Mouse (Mus musculus) left cerebral cortex, adult 8-10 months (tissue): Measurements from ENCODE around the gene Tiam1. TPM values are rescaled to one million over a fixed set of nuclear protein-coding genes. Genes with fewer than 3 reads are reported as not detected.
A peak's percentile ranks its signal among the peaks of the same experiment; 100 is the strongest.

ENCODE experiments used
- DNase-seq, 2 experiments: peaks; one replicate each; pipeline ENCODE4 v3.0.0; 2022; ENCODE audit warnings: low spot score in 2 of 2
- total RNA-seq, 4 experiments: library from RNA; stranded (reverse); gene quantifications; 2 replicates each; pipeline ENCODE4 v1.2.4; 2022

Tiam1 gene
- total RNA-seq, 4 experiments from 2014 or later: 96.3 to 147 (median 119) TPM

- DNase-seq: no peak
These were observed 972 bp upstream of the Tiam1 start for GRCm38 (mm10) chr16:90144541-90144940.

DNA sequence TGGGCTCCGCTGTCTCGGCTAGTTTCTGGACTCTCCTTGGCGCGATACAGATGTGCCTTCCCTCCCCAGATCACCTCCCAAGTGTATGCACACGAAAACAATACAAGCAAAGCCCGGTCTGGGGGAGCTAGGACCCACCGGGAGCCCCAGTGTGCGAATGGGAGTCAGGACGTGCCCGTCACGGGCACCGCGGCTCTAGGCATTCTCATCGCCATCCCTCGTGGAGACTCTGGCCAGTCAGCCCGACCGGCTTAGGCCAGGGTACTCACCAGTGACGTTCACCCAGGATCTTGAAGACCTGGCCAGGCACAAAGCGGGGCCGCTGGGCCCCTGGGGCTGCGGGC is 181 bp downstream of the Tiam1 start:
- no peak for DNase-seq

- peak; percentile 28 to 45 for DNase-seq
These were observed 774 bp downstream of the Tiam1 start for GRCm38 (mm10) chr16:90142574-90143415.

DNA sequence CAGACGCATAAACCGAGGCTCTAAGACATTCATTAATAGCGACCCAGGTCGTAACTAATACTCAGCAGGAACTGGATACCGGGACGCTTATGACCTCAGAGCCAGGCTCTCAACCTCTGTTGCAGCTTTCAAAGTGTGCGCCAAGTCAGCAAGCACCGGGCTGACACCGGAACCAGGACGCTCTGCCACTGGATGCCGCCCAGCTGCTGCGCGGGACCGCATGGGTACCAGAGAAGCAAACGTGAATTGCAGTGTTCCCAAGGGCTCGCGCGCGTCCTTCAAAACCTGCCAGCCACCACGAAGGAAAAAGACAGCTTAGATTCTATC is 1.4 kb downstream of the Tiam1 start:
- no peak for DNase-seq

DNA sequence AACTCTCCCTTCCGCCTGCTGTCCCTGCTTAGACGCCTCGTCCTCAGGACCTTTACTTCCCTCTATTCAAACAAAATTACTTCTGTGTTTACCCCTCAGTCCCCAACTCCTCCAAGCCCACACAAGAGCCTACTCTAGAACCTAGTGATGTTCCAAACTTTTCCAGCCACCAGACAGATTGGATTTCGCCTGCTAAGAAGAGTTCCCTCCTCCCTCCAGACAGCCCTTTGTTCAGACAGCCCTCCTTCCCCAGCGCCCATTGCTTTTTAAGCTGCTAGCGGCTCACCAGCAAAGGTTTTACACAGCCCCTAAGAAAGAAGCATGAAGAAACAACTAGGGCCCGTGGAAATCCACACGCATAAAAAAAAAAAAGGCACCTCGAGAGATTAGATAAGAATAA is 2.0 kb downstream of the Tiam1 start:
- DNase-seq: no peak

GRCm38 (mm10) chr16:90140571-90140970 is 3.0 kb downstream of the Tiam1 start:
- DNase-seq: no peak

- DNase-seq: no peak
These were observed 3.9 kb downstream of the Tiam1 start for GRCm38 (mm10) chr16:90139696-90140095.

GRCm38 (mm10) chr16:90138151-90138550 is 5.4 kb downstream of the Tiam1 start:
- no peak for DNase-seq

DNA sequence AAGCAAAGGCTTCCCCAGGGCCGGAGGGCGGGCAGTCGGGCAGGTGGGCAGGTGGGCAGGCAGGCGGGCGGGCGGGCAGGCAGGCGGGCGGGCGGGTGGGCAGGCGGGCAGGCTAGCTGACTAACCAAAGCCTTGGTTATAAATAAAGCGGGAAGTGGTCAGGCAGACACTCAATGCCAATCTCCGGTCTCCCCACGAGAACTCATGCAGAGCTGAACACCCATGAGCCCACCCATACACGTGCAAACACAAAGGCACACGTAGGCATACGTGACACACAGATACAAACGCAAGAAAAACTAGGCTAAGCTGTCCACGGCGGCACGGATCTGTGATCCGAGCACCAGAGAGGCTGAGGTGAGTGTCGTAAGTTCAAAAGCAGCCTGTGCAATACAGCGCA is 6.4 kb downstream of the Tiam1 start:
- no peak for DNase-seq

DNA sequence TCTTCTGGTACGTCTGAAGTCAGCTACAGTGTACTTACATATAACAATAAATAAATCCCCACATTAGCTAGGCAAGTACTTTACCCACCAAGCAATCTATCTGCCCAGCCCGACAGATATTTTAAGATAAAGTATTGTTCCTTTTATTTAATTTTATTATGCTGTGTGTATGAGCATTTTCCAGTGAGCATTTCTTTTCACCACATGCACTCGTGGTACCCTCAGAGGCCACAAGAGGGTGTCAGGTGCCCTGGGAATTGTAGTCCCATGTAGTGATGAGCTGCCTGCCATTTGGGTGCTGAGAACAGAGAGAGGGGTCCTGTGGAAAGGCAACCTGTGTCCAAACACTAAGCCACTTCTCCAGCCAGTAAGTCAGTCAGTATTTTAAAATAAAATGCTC is 8.0 kb downstream of the Tiam1 start:
- DNase-seq: no peak

DNA sequence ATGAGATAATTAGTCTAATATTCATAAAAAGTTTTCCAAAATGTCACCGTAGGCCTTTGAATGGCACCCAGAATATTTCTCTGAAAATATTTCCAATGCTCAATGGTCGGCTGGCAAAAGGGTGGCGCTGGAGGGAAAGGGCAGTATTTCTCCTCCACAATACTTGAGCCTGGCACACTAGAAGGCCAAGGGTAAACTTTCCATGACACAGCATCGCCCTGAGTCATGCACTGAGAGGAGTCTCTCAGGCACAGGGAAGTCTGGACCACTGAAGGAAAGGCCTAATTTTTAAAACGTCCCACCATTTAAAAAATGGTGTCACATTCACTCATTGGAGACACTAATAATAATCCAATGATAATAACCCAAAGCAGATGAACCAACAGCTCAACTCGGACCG is 9.2 kb downstream of the Tiam1 start:
- DNase-seq: no peak

GRCm38 (mm10) chr16:90132816-90133215 is 10.8 kb downstream of the Tiam1 start:
- no peak for DNase-seq

- no peak for DNase-seq
These were observed 11.2 kb downstream of the Tiam1 start for GRCm38 (mm10) chr16:90132331-90132730.

GRCm38 (mm10) chr16:90128817-90129587 is 14.6 kb downstream of the Tiam1 start:
- no peak for DNase-seq

GRCm38 (mm10) chr16:90128361-90128760 is 15.2 kb downstream of the Tiam1 start:
- no peak for DNase-seq

- DNase-seq: no peak
These were observed 18.0 kb downstream of the Tiam1 start for GRCm38 (mm10) chr16:90125318-90126314.

DNA sequence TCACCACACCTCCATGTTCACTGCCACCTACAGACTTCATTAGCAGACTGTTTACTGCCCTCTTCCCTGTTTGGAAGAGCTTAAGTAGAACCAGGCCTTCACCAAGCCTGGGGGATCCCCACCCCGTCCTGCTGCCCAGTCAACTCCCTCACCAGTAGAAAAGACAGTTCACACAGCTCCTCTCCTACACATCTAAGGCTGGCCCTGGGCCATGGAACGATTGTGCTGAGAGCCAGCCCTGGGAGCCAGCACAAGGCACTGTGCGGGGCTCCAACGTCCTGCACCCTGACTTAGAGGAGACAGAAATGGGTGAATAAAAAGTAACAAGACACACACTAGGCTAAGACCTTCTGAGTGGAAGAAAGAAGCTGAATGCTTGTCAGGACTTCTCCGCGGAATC is 20.5 kb downstream of the Tiam1 start:
- no peak for DNase-seq

DNA sequence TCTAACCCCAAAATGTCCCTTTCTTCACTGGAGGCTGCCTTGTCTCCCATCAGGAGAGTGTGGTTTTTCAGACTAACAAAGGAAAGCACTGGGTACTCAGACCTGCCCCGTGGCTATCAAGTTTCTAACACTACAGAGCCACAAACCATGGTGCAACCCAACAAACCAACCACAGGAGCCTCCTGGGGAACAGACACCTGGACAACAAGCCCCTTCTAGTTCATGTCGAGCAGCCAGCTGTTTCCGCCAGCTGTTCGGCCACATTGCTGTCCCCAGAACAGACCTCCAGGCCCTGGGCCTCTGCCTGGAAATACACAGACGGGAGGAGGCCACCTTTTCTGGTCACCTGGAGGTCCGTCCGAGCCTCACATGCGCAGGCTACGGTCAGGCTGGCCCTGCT is 21.1 kb downstream of the Tiam1 start:
- DNase-seq: no peak

- DNase-seq: no peak
These were observed 21.8 kb downstream of the Tiam1 start for GRCm38 (mm10) chr16:90121799-90122198.

GRCm38 (mm10) chr16:90119969-90120368 is 23.6 kb downstream of the Tiam1 start:
- DNase-seq: no peak

DNA sequence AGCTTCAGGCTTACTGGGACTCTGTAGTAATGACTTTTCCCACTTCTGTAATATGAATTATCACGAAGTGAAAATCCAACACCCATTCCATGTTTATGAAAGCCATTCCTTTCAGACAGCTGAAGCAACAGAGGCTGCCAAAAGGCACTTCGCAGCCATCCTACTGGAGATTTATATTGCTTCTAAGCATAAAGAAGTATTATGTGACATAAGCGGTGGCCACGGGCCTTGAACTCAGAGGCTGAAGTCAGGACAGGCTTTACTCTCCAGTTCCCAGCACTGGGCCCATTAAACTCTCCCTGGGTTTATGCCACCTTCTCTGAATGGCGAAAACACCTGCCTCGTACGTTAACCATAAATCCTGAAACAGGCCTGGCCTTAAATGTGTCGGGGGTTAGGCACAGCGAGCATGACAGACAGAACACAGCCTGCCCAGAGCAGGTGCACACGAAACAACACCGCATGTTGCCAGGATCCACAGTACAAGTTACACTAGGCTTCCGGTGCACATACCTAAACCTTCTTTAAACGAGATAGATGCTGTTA is 26.9 kb downstream of the Tiam1 start:
- no peak for DNase-seq
